Mouse (Mus musculus) urinary bladder, postnatal 10 days (tissue): ENCODE results near the gene Inava.

ENCODE experiments used
- DNase-seq: peaks from one replicate; pipeline ENCODE4 v3.0.0; 2022; ENCODE audit warnings: low spot score

Inava gene

DNA sequence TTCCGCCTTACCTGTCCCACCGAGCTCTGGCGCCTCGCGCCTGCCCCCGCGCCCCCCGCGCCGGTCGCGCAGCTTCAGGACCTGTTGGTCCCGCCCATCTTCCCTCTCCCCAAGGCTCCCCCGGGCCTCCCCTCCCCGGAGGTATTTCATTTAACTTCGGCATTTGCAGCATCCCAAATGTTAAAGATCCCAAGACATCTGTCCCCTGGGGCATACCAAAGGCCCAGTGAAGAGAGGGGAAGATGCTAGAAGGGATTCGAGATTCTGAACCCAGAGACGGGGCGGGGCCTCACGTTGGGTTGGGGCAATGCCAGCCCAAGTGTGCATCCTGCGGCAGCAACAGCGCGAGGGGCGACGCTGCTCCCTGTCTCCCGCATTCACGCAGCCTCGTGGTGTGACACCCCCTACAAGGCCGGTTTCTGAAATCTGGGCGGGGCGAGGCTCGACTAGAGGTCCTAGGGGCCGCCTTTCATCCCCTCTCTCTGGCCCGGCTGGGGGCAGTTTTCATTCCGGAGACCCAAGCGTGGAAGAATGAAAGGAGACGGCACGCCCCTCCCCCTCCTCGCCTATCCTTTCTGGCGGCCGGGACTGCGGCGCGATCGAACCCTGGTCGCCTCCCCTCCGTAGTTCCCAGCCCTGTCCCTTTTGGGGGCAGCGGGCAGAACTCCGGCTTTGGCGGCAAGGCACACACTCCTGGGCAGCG is at the start of gene Inava:
Inava (minus strand) TSS at position 373 of the 703 bp plus-strand sequence.
- no peak for DNase-seq

DNA sequence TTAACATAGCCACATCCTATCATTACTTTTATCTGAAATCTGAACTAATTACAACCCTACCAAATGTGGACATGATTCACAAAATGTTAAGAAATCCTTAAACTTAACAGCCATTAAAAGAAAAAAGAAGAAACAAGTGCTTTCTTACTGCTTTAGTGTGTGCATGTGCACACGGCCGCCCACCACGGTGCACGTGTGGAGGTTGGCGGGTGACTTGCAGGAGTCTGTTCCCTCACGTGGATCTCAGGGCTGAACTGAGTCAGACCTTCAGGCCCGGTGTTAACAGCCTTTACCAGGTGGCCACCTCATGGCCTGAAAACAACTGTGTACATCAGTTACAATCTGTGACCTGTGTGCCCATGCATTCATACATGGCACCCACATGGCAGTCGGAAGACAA is 43.3 kb upstream of the Inava start:
- DNase-seq: no peak

DNA sequence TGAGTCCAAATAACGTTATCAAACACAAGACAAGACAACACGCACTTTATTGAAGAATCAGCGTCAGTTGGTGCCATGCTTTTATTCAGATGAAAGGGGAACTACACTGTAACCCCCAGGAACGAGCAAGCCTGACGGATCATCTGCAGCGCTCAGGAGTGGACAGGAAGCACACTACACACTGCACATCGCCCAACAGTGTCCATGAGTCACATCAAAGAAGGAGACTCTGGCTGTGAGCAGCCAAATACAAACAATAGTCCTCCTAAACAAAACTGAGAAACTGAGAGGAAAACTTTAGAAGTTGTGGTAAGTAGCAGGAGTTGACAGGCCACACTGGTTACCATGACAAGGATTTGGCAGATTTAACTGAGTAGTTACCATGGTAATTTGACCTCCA is 34.2 kb upstream of the Inava start:
- no peak for DNase-seq

DNA sequence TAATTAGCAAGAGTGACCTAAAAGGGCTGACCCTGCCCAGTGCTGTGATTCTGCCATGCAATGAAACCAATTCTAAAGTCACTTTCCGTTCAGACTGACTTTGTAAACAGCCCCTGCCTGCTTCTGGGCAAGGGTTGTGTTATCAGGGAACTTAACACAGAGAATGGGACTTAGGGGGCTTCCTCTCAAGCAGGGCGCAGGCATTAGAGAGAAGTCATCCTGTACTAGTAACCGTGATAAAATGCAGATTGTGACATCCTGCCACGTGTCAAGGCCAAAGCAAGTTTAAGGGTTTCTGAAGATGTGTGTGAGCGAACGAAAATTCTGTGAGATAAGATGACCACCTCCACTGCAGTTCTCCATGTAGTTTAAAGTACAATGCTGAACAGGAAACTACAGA is 32.1 kb upstream of the Inava start:
- DNase-seq: no peak

DNA sequence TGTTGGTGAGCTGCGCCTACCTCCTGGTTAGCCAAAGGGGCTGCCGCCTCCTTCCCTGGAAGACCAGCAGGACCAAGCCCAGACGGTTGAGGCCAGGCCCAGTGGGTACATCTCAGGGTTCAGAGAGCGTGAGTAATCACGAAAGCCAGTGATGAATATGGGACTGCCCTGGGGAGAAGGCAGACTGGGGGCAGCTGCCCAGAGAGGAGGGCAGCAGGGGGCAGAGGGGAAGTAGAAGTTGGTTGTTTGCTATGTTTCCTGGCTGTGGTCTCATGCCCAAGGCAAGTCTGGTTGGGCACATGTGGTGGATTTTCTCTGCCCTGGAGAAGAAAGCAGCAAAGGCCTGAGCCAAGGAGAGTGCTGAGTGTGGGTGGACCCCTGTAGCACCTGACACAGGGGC is 29.3 kb upstream of the Inava start:
- no peak for DNase-seq

DNA sequence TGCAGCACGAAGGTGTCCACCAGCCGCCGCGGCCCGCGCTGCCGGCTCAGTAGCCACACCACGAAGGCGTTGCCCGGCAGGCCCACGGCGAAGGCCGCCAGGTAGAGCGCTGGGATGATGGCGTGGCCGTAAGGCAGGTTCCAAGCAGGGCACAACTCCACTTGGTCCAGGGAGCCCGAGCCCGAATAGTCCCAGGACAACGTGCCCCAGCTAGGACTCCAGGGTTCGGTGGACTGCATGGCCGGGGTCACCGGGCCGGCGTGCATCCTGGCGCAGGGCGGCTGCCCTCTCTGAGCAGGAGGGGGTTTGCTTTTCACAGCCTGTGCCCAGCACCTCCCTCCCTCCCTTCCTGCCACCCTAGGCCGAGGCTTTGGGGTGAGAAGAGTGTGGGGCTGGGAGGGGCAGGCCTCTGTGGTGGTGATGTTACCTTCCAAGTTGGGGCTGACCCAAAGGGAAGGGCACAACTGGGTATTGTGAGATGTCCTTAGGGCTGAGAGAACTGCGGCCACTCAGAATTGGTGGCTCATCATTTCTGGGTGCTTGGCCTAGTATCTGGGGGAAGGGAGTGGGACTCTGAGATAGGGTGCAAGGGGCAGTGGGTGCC is 26.7 kb upstream of the Inava start, which contains the start of gene Gpr25:
Gpr25 (minus strand) TSS at position 239 of the 604 bp plus-strand sequence.
- no peak for DNase-seq

DNA sequence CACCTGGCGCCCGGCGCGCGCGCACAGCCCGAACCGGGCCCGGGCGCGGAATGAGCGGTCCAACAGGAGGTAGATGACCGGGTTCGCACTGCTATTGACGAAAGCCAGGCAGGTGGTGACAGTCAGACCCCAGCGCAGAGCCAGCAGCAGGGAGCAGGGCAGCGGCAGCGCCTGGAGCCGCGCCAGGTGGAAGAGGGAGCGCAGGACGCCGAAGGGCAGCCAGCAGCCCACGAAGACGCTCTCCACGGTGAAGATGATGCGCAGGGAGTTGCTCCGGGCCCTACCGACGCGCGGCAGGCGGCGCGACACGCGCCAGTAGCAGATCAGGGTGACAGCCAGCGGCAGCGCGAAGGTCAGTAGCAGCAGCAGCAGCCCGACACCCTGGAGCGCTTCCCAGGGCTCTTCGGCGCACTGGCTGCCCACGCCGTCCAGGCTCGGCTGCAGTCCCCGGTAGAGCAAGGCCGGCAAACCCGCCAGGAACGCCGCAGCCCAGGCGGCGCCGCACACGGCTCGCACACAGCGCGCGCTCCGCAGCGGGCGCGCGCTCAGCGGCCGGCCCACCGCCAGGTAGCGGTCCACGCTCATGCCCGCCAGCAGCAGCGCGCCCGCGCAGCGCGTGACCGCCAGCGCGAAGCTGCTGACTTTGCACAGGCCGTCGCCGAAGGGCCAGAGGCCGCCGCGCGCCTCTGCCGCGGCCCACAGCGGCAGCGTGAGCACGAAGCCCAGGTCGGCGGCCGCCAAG is 26.0 kb upstream of the Inava start:
- DNase-seq: no peak

DNA sequence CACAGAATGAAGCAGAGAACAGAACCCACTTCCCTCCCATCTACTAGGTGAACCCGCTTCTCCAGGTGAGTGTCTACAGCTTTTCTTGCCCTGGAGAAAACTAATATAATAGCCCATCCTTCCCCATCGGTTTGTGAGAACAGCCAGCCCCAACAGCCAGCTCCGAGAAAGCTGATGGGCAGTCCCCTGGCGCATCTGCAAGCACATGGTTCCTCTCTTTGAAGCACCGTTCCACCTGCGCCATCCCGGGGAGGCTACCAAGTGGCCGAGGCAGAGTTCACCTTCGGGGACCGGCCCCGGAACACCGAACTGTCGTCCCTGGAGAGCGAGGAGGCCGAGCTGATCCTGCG is 25.5 kb upstream of the Inava start:
- no peak for DNase-seq

DNA sequence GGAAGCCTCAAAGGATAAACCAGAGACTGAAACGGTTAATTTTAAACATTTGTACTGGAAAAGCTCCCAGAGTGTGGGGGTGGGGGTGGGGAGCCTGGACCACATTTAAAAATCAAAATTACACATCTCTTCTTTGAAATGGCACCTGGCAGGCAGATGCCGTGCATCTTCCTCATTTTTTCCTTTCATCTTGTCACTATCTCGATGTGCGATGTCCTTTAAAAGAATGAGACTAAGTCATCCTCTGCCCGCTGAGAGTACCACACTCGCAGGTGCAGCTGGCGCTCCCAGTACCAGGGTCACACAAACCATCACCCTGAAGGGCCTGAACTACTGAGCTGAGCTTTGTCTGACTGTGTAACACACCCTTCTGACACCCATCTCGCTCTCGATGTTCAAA is 24.4 kb upstream of the Inava start:
- DNase-seq: no peak

DNA sequence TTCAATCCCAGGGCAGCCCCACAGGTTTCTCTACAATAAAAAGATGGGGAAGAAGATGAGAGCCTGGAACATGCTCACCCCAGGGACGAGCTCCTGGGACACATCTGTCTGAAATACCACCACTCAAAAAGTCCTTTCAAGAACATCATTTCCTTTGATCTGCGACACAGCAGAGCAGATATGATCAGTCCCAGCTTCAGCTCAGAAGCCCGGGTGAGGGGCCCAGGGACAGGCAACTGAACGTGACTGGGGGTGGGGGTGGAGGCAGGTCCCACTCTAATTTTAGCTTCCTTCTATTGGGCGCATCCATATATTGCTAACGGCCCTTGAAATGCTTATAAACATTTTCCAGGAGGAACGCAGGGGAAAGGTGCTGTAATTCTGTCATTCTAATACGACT is 21.6 kb upstream of the Inava start:
- no peak for DNase-seq

DNA sequence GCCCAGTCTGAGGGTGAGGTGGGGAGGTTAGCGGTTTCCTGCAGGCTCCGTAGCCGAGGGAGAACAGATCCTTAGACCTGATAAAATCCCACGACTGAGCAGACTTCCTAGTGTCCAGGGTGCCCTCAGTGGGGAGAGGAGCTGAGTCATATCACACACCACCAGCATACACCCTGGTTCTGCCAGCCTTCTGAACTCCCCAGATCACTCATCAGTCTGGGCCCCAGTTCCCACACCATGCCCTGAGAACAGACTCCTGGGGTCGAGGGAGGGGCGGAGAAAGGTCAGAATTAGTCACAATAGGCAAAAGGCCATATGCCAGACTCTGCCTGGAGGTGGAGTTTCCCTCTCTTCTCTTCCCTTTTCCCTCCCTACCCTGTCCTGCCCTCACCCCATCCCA is 21.1 kb upstream of the Inava start:
- DNase-seq: no peak

DNA sequence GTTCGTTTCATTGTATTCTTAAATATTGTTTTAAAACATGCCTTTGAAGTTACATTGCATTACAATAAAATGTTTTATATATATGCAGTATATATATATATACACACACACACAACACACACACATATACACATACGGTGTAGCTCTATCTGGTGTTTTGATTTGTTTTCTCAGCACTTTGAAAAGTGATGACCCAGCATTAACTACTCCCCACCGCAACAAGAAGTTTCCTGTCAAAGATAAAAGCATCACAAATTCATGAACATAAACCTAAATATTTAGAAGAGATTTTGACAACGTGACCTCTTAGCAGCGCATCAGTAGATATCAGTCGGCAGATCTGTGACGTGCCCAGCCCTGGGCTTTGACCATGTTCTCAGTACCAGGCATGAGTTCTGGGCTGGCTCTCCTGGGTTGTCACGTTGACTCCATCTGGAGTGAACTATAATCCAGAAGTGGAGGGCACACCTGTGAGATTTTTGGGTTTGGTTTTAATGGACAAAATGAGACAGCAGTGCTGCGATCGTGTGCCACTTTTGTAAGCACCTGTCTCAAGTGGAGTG is 20.5 kb upstream of the Inava start:
- DNase-seq: no peak

DNA sequence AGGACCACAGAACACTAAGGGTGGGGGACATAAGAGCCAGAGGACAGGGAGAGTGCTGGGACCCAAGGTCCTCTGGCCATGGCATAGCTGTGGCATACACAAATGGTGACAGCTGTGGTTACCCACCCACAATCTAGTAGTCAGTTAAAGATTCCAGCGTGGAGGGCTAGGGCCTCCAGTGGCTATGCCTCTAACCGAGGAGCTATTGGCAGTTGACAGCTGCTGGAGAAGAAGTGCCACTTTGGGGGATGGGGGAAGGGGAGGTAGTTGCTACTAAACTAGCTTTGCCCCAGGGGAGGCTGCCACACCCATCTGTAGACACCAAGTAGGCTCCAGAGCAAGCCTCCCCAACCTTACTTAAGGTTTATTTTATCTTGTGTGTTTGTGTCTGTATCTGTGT is 19.4 kb upstream of the Inava start:
- no peak for DNase-seq

DNA sequence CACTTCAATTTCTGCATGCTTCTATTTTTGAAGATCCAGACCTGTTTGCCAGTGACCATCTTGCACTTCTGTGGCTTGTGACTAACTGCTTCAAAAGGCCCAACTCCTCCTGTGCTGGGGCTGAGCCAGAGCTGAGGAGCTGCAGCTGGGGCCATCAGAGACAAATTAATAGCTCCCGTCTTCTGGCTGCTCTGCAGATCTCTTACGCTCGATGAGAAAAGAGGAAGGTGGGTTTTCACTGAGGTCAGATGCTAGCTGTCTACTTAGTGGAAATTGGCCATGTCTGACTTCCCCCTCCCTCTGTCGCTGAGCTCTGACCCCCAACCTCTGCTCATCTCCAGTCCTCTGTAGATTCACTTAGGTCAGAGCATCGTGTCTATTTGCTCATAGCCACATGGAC is 15.6 kb upstream of the Inava start:
- no peak for DNase-seq

DNA sequence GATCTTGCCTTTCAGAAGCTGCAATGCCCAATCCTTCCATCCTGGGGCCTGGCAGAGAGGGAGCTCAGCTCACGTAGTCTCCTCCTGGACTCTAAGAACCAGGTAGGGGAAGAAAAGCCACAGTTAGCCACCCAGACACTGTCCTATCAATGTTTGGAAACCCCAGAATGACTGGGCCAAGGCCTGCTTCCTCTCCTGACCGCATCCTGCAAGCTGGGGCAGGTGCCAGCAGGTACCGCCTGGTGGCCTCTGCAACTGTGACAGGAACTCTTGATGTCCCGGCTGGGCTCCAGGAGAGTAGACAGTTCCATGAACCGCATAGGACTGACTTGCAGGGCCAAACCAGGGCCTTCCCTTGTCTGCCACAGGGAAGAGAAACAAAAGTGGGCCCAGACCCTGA is 13.3 kb upstream of the Inava start:
- DNase-seq: no peak

DNA sequence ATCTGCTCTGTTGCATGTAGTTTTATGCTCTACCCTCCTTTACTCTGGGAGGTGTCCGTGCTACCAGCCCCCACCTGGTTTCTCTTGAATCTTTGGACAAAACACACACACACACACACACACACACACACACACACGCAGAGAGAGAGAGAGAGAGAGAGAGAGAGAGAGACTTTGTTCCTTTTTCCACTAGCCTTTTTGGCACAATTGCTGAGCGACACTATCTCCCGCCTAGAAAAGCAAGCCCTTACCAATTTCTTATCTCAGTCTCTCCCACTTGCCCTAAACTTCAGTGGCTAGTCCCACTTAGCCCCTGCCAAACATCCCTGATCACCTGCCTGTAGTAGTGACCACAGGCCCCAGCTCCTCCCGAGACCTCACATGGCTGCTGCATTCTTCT is 10.4 kb upstream of the Inava start:
- no peak for DNase-seq

DNA sequence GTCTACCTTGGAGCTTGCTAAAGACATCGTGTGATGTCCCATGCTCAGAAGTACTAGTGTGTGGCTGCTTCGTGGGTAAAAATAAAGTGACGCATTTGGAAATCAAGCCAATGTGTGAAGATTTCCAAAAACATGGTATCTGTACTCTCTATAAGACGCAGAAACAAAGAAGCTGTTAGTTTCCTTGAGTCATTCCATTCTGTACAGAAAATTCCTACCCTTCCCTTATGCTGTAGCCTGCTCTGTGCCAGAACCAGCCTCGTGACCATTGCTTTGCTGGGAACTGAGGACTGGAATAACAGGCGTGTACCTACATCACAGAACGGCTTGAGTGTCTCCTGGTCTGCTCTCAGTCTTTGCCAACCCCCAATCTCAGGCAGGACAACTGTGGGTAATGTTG is 7.7 kb upstream of the Inava start:
- no peak for DNase-seq

DNA sequence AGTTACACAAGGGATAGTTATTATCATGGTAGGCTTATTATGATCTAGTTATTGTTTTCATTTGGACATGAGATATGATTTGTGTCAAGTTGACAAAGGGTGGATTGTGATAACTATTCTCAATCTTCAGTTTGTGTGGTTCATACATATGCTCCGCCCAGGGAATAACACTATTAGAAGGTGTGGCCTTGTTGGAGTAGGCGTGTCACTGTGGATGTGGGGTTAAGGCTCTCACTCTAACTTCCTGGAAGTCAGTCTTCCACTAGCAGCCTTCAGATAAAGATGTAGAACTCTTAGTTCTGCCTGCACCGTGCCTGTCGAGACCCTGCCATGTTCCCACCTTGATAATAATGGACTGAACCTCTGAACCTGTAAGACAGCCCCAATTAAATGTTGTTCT is 4.4 kb upstream of the Inava start:
- DNase-seq: no peak

DNA sequence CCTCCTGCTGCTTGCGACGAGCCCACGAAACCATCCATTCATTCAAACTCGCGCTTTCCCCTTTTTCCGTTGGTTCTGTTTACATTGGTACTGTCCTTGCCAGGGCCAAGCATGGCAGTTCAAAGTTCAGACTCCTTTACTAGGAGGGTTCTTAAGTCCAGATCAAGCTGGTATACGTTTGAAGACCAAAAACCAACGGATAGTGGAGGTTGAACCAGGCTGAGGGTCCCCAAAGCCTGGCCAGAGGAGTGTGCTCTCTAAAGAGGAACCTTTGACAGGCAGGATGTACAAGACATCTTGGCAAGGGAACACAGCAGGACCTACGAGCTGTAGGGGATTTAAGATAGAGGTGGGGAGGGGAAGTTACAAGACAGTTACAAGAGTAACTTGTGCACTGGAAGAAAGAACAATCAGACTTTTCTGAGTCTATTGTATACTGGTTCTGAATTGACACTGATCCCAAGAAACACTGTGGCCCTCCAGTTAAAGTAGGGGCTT is 580 bp upstream of the Inava start:
- no peak for DNase-seq

DNA sequence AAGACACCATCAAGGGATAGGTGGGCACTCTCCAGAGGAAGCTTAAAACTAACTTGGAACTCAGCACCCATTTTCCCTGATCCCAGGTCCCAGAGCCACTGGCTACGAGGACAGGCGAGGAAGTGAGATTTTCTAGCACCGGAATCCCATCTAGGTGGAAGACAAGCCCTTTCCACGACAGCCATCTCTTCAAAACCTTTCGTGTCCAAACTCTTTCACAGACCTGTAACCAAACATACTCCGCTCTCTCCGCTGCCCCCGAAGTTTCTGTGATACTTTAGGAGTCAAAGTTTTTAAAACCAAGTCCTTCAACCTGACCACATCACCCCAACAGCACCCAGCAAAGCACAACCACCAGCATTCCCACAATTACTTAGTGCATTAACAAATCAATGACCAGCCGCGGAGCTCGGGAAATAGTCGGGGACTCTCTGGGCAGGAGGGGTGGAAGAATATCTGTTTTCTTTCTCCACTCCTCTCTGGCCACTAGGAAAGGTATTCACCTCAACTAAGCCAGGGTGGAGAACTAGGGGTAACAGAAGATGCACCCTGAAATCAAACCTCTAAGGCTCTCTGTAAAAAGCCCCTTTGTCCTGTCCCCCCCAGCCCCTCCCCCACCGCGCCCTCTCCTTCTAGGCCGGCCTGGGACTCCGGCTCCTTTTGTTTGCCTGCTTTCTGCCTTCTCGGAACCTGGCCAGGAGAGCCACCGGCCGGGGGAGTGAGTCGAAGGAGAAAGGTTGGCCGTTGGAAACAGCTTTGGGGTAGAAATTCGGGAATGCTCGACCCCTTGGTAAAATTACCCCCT is 876 bp downstream of the Inava start:
- no peak for DNase-seq

DNA sequence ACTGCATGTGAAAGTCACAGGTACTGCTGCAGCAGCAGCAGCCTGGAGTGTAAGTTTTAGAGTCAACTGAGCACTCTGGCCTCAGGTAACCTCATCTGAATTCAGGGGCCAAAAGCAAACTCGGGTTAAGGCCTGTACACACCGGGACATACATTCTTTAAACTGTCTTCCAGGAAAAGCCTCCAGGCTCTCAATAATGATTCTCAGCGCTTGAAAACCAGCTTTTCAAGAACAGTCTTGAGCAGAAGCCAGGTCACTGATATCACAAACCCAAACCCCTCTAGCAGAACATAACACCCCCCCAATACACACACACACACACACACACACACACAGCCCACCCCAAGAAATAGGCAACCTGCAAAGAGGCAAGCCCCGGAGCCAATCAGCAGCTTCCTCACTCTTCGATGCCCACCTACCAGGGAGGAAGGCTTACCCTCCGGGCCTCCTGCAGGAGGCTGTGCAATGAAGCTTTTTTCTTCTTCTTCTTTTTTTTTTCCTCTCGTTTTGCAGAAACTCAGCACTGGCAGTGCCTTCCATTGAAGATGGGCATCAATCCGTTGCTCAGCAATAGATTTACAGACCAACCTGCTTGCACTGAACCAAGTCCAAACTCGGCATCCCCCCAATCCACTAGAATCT is 1.7 kb downstream of the Inava start:
- DNase-seq: no peak

DNA sequence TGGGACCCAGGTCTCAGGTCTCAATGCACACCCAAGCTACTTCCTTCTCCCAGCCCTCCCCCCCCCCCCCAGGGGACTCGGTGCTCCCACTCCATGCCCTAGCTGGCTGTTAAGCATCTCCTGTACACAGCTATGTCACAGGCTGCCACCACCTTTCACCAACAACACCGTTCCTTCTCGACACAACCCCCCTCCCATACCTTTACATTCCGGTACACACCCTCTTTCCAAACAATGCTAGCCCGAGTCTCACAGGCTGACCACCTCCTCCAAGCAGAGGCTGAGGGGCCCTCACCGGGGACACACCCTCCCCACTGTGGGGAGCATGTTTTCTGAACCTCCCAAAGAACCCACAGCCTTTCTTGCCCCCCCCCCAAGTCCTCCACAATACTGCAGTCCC is 2.5 kb downstream of the Inava start:
- DNase-seq: no peak
